Mouse (Mus musculus) cerebellum, postnatal 10 days (tissue): ENCODE measurements around the gene Tpm1.

Source experiments
- DNase-seq, 2 experiments: peaks; one replicate each; pipeline ENCODE4 v3.0.0; 2021; ENCODE audit warnings: mixed read lengths in 2 of 2

The Tpm1 gene

DNA sequence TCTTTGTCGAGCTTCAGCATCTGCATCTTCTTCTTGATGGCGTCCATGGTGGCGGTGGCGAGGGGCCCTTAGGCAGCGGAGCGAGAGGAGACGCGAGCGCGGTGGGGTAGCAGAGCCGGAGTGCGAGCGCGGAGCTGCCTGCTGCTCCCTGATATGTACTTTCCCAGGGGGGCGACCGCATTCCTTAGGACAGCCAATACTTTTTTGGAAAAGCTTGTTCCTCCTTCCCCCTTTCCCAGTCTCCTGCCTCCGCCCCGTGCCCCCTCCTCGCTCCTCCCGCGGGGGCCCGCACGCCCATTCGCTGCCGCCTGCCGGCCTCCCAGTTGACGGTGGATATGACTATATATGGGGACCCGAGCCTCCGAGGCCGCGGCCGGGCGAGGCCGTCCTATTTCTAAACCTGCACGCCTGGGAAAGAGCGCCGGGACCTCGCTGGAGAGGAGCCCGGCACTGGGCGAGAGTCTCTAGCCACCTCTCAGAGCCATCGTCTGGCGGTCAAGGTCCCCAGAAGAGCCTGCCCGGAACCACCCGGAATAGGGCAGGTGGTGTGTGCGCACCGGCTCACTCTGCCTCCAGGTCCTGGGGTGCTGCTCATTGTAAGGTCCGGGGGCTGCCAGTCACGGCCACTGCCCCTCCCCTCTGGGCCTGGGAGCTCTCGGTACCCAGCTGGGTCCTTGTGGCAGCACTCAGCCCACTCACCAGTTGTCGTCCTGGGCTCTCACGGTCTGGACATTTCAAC is at the start of gene Tpm1:
TSS of gene Tpm1 (minus strand) at position 321 of the 739 bp plus-strand sequence.
- DNase-seq = peak; percentile 63 to 65

- no peak for DNase-seq
Measured at GRCm38 (mm10) chr9:67094371-67094770, 45.2 kb upstream of the Tpm1 start.

DNA sequence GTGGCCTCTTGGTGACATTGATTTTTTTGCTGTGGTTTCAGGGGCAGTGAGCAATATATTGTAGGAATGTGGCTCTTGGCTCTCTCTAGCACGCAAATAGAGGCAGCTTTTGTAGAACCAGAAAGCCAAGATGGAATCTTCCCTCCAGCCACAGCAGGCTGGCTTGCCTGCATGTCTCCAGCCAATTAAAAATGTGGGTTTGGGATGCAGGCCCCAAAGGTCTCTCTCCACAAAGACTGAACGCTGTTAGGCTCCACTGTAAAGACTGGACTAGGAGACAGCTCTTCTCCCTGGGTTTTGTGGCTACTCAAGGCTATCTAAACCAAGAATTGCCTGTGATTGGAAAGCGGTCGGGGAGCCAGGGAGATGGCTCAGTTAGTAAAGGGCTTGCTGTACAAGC is 43.0 kb upstream of the Tpm1 start:
- DNase-seq = no peak

DNA sequence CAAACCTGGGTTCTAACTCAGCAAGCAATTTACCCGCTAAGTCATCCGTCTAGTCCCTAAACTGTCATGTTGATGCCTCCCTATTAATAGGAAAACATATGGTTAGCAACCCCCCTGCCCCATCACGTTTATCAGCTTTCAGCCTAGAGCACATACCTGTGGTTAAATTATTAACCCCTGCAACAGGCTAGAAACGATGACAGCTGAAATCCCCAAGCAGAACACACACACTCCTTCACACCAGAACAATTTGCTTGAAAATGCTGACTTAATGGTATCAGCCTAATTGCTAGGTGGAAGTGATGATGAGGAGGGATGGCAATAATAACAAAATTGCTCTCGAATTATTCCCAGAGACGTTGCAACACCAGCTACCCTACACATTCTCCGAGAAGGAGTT is 42.4 kb upstream of the Tpm1 start:
- no peak for DNase-seq

- no peak for DNase-seq
Measured at GRCm38 (mm10) chr9:67091151-67091550, 41.9 kb upstream of the Tpm1 start.

DNA sequence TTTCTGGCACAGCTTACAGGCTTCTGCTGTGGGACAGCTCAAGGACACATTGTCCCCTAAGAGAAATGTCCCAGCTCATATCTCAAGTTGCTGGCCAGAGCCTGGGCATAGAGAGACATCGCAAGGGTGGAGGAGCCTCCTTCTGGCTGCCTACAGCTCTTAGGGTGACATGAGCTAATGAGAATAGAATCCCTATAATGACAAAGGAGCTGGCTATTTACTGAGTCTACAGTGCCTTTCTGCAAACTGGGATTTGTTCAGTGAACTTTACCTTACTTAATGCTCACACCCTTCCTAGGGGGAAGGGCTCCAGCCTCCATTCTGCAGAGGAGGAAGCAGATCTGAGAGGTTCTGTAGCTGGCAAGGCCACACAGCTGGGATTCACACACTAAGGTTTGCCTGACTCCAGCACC is 41.4 kb upstream of the Tpm1 start:
- no peak for DNase-seq

- no peak for DNase-seq
Measured at GRCm38 (mm10) chr9:67089167-67089566, 40.0 kb upstream of the Tpm1 start.

DNA sequence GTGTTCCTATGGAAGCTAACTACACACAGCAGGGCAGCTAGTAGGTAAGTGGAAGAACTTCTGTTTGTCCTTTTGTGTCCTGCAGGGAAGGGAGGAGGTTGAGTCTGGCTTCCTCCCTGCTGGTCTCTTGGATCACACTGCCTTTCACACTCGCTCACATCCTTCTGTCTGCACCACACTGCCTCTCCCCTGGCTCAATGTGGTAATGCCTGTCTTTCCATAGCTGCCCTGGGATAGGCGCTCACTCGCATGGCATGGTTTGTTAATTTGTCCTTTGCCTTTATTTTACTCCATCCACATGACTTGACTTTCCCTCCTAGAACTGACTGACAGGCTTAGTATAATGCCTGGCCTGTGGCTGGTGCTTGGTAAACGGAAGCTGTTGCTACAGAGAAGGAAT is 34.6 kb upstream of the Tpm1 start:
- DNase-seq = no peak

DNA sequence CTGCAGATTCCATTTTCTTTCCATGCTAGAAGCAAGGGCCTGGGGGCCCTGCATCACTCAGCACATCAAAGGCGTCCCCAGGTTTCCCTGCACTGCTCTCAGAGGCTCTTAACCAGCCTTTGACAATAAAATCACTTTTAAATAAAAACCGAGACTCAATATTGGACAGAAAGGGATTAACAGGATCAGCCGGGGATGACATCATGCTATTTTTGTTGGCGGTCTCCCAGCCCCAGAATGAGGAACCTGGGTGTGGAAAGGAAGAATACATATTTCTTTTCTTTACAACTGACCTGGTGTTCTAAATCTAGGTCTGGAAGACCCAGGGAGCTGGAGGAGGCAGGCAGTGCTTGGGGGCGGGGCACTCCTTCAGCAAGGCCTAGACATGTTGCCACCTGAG is 32.5 kb upstream of the Tpm1 start:
- DNase-seq = peak; percentile 20

DNA sequence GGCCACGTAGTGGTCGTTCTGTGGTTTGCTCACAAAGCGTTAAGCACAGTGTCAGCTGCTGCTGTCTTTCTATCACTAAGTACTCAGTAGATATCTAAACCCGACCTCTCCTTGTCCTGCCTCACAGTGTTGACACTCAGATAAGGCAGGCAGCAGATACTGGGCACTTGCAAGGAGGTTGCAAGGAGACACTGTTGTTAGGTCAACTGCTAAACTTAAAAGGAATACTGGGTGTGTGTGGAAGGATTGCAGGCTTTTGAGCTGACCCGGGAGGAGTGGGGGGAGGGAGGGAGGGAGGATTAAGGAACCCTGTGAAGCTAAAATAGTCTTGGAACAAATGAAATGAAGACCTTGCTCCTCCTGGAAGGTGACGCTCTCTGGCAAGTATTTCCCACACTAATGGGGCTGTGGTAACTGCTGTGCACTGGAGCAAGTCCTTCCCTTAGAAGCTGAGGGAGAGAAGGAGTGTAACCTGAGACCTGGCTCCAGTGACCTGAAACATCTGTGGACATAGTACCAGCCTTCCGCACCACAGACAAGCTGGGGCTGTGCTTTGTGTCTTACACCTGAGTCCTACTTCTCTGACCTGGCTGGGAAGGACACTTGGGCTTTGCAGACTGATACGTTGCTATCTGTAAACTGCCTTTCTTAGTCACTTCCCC is 28.6 kb upstream of the Tpm1 start:
- DNase-seq = no peak

DNA sequence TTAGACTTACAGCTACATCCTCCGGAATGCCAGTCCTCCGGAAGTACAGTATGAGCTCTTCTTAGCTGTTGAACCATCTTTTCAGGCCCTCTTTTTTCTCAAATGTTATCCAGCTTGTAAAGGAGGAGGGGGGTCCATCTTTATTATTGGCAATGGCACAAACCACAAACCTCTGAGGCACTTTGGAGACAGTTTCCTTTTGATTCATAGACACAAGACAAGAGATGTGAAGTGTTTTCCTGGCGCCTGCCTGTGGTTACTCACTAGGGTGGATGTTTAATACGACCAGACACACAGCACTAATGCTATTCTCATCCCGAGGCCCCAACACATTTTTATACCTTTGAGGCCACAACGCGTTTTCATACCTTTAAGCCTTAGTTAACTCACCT is 28.1 kb upstream of the Tpm1 start:
- no peak for DNase-seq

DNA sequence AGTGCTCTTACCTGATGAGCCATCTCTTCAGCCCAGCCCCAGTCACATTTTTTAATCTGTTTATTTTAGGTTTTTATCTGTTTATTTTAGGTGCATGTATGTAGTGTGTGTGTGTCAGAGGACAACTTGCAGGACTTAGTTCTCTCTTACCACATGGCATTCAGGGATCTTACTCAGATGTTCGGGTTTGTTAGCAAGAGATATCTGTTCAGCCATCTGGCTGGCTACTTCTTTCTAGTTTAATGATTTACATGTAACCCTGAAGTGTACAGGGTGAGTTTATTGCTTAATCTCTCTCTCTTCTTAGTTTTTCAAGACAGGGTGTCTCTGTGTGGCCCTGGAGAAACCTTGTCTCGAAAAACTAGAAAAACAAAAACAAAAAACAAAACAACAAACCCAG is 23.0 kb upstream of the Tpm1 start:
- DNase-seq = no peak

DNA sequence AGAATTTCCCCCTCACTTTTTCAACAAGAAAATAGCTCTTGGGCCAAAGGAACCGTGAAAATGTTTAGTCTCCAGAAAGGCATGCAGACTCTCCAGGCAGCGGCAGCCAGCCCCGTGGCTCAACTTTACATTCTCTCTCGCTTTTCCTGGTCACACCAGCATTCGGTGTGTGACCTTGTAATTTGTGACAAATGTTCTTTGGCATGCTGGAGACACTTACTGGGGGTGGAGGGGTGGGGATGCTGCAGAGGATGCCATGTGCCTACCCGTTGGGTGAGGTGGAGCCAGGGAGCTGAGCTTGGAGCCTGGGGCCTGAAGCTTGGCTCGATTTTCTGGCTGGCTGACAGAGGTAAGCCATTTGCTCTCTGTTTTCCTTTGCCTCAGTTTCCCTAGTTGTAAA is 22.4 kb upstream of the Tpm1 start:
- DNase-seq = no peak

GRCm38 (mm10) chr9:67071103-67071502 is 21.9 kb upstream of the Tpm1 start:
- no peak for DNase-seq

- no peak for DNase-seq
Measured at GRCm38 (mm10) chr9:67066616-67067015, 17.4 kb upstream of the Tpm1 start.

GRCm38 (mm10) chr9:67059714-67060113 is 10.5 kb upstream of the Tpm1 start:
- DNase-seq = no peak

DNA sequence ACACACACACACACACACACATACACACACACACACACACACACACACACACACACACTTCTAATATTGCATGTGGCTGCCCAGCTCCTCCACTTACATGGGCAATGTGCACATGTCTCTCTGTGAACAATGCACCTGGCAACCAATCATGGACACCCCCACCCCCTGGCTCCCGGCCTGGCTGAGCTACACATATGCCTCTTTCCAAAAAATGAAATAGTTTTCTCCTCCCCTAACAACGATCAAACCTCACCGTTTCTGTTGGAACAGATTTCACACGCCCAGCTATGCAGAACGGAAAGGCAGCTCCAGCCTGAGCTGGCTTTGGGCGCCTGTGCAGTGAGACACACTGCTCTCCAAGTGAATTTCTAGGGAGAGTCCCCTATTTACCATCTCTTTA is 9.2 kb upstream of the Tpm1 start:
- peak; percentile 61 to 67 for DNase-seq

- no peak for DNase-seq
Measured at GRCm38 (mm10) chr9:67050736-67051337, 1.6 kb upstream of the Tpm1 start.

- no peak for DNase-seq
Measured at GRCm38 (mm10) chr9:67049836-67050235, 630 bp upstream of the Tpm1 start.

GRCm38 (mm10) chr9:67048483-67049085 is 622 bp downstream of the Tpm1 start:
- DNase-seq = no peak

DNA sequence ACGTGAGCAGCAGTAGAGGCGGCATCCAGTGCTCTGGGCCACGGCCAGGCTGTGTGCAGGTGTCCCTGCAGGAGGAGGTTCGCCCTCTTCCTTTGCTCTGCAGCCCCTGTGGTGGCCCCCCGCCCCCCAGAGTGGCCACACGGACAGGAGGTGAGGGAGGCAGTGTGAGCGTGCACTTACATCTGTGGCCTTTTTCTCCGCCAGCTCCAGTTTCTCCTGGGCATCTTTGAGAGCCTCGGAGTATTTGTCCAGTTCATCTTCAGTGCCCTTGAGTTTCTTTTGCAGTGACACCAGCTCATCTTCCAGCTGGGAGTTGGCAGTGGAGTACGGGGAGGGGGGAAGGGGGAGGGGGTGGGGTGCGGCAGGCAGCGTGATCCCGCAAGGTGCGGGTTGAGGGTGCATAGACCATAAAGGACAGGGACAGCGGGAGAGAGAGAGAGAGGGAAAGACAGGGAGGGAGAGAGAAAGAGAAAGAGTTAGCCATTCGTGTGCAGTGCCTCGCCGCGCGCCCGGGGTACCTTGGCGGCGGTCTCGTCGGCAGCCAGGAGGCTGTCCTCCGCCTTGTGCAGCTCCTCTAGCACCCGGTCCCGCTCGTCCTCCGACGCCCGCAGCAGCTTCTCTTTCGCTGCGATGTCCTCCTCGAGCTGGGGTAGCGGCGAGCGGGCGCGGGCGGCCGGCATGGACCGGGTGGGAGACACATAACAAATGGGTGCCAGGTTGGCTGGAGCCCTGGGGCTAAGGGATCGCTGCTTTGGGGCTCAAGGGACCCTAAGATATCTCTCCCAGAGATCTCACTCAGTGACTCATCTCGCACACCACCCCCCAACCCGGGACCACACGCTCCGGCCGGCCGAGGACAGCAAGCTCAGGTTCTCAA is 1.4 kb downstream of the Tpm1 start:
- peak; percentile 47 to 54 for DNase-seq

GRCm38 (mm10) chr9:67046881-67047605 is 2.2 kb downstream of the Tpm1 start:
- no peak for DNase-seq
